Mouse (Mus musculus) intestine, embryonic 16.5 days (tissue): ENCODE results near the gene Ghsr. TPM values are rescaled to one million over a fixed set of nuclear protein-coding genes. Genes with fewer than 3 reads are reported as not detected.

Experiments used
- ATAC-seq: fragments of 200-750 bp; cut with Nextera tagmentation; 2 replicates; pipeline ENCODE4 v1.8.0; 2017; ENCODE audit warnings: moderate TSS enrichment, moderate library complexity
- H3K27ac ChIP-seq: fragments of 300-500 bp; sonication (generic); 2 replicates; pipeline ENCODE4 v1.5.1; 2014; ENCODE audit warnings: mild to moderate bottlenecking, low read length
- H3K27me3 ChIP-seq: fragments of 300-500 bp; sonication (generic); replicated peaks from 2 replicates; pipeline ENCODE4 v1.6.1; 2014; ENCODE audit warnings: low read length, control low read depth, mixed read lengths; ENCODE audit not compliant: control insufficient read depth, insufficient read depth
- H3K36me3 ChIP-seq: fragments of 300-500 bp; sonication (generic); 2 replicates; pipeline ENCODE4 v1.6.1; 2014; ENCODE audit warnings: low read length, control low read depth; ENCODE audit not compliant: control insufficient read depth, insufficient read depth
- H3K4me1 ChIP-seq: fragments of 300-500 bp; sonication (generic); 2 replicates; pipeline ENCODE4 v1.6.1; 2014; ENCODE audit warnings: low read length, control low read depth, mixed read lengths; ENCODE audit not compliant: control insufficient read depth, insufficient read depth
- H3K4me2 ChIP-seq: fragments of 300-500 bp; sonication (generic); 2 replicates; pipeline ENCODE4 v1.6.1; 2014; ENCODE audit warnings: low read depth, low read length, control low read depth
- H3K4me3 ChIP-seq: fragments of 300-500 bp; sonication (generic); 2 replicates; pipeline ENCODE4 v1.5.1; 2014; ENCODE audit warnings: mild to moderate bottlenecking, low read length
- H3K9ac ChIP-seq: fragments of 300-500 bp; sonication (generic); 2 replicates; pipeline ENCODE4 v1.6.1; 2014; ENCODE audit warnings: low read depth, low read length
- H3K9me3 ChIP-seq: fragments of 300-500 bp; sonication (generic); 2 replicates; pipeline ENCODE4 v1.6.1; 2016; ENCODE audit warnings: low read length, control low read depth; ENCODE audit not compliant: control insufficient read depth
- WGBS: fragments of 180-500 bp; shearing (Covaris S2); extraction: QIAGEN DNeasy Blood & Tissue Kit; methylation state at CpG from one replicate; pipeline ENCODE4 v1.1.7; 2014; 5-methylcytosine and 5-hydroxymethylcytosine counted together
- polyA plus RNA-seq: library from polyadenylated mRNA; unstranded; fragments of >200 nt; fragmentation: Nextera tagmentation; extraction: Ambion mirVana; gene quantifications from 2 replicates; pipeline ENCODE4 v1.2.1, GENCODE M21; 2015

Ghsr gene
- polyA plus RNA-seq, 1 experiment from 2014 or later = not detected

GRCm38 (mm10) chr3:27424049-27424667 is 53.0 kb downstream of the Ghsr start:
- peaks cover 9% of the 10 kb centered on the region; the same call in 1 of the 2 replicates for H3K36me3 ChIP-seq
- no peak overlapping the region for H3K27ac ChIP-seq
- H3K27me3 ChIP-seq = no peaks in the 10 kb centered on the region
- peak; percentile 69; the same call in 1 of the 2 replicates for ATAC-seq
- WGBS = 82% methylated on average over 11 of the region's 11 CpGs
- H3K9me3 ChIP-seq = no peaks in the 10 kb centered on the region
- H3K4me3 ChIP-seq = no peak overlapping the region
- no peak overlapping the region for H3K4me2 ChIP-seq
- no peak overlapping the region for H3K9ac ChIP-seq
- H3K4me1 ChIP-seq = no peaks in the 10 kb centered on the region

GRCm38 (mm10) chr3:27427406-27427805 is 56.3 kb downstream of the Ghsr start:
- Histone ChIP-seq H3K9ac (no peak overlapping the region), H3K36me3 (peaks cover 9% of the 10 kb centered on the region; the same call in 1 of the 2 replicates), H3K27me3 (no peaks in the 10 kb centered on the region), H3K4me1 (peaks cover 10% of the 10 kb centered on the region), H3K27ac (no peak overlapping the region), H3K4me3 (no peak overlapping the region), H3K9me3 (no peaks in the 10 kb centered on the region), H3K4me2 (no peak overlapping the region)
- WGBS = 86% methylated on average over 6 of the region's 6 CpGs
- ATAC-seq = no peak

Other genes with a start within 250 kb of the Ghsr start
- 38.6 and 41.7 TPM in 2 replicates for gene Ect2, start 217.5 kb upstream of the Ghsr start, polyA plus RNA-seq
- 9.4 and 10.1 TPM in 2 replicates for gene Nceh1, start 188.4 kb upstream of the Ghsr start, polyA plus RNA-seq
- gene Tnfsf10, start 54.3 kb upstream of the Ghsr start, polyA plus RNA-seq = 0.76 and 1.1 TPM in 2 replicates